Mouse (Mus musculus) central nervous system, embryonic 14 days (tissue): ENCODE data around the gene 1810049J17Rik. TPM values are rescaled to one million over a fixed set of nuclear protein-coding genes. Genes with fewer than 3 reads are reported as not detected.

Source experiments
- polyA plus RNA-seq: library from polyadenylated mRNA; depleted of rRNA; stranded (reverse); fragments of >200 nt; gene quantifications from 2 replicates; pipeline ENCODE4 v1.2.3, GENCODE M21; 2012; rRNA removed

1810049J17Rik gene
- polyA plus RNA-seq = not detected in 2 replicates

DNA sequence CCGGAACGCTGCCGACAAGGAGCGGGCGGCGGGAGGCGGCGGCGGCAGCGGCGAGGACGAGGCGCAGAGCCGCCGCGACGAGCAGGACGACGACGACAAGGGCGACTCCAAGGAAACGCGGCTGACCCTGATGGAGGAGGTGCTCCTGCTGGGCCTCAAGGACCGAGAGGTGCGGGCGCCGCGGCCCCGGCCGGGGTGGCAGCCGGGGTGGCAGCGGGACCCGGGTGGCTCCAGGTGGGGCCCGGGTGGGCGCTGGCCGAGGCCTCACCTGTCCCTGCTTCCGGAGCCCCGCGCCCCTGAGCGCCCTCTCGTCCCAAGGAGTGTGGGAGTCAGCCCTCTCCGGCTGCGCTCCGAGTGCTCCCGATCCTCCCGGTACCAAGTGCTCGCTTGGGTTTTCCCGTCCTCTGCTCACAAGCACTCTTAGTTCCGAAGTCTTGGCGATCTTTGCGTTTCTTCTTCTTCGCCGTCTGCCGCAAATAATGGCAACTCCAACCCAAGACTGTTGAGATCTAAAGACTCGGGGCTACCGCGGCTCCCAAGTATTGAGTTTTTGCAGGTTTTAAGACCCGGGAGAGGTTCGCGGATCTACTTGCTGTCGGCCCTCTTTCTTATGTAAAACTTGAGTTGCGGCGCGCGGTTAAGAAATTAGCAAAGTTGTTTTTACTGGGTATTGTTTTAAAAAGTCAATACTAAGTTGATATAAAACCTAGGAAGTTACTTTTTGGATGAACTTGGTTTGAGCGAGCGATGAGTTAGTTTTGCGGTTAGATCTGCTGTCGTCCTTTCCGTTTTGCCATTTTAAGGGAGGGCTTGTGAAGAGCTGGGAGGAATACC is at the start of gene 1810049J17Rik:
TSS of gene 1810049J17Rik (minus strand) at position 112 of the 834 bp plus-strand sequence.

DNA sequence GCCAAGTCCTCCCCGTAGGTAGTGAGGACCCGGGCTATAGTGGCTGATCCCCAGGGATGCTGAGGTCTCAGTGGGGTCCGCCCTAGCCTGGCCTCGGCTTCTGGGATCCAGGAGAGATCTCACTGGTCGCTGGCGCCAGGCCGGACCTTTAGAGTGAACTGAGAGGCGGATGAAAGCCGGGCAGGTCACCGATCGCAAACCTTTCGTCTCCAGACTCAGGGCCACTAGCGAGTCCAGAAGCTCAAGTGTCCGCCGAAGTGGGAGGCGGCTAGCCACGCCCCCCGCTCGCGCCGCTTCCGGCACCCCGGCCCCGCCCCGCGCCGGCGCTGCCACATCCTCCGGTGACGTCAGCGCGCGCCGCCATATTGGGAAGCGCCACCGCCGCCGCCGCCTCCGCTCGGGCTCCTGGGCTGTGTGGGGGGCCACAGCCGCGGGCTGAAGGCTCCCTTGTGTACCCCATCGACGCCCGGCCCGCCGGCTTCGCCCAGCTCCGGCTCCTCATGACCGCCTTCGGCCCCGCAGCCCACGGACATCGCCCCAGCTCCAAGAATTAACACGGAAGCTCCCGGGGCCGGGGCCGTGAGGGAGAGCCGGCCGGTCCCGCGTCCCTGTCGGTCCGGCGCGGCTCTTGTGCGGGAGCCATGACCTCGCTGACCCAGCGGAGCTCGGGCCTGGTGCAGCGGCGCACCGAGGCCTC is 460 bp downstream of the 1810049J17Rik start, which contains the start of gene Golph3:
TSS of gene Golph3 (plus strand) at position 360 of the 697 bp plus-strand sequence.

Other genes starting within 250 kb of the 1810049J17Rik start
- gene Zfr, start 204.1 kb downstream of the 1810049J17Rik start, polyA plus RNA-seq = 89.9 and 91.4 TPM in 2 replicates
- gene Mtmr12, start 116.9 kb downstream of the 1810049J17Rik start, polyA plus RNA-seq = 13.0 and 14.1 TPM in 2 replicates
- 67.4 and 73.4 TPM in 2 replicates for gene Golph3, start 449 bp downstream of the 1810049J17Rik start, polyA plus RNA-seq